Mouse (Mus musculus) spleen, postnatal 10 days (tissue): Measurements from ENCODE around the gene Fcor.

ENCODE experiments used
- DNase-seq, 2 experiments: peaks; one replicate each; pipeline ENCODE4 v3.0.0; 2021 to 2022; ENCODE audit warnings: low spot score in 2 of 2

Fcor gene

GRCm38 (mm10) chr8:3671980-3672491, at the start of gene Fcor:
TSS of gene Fcor (minus strand) at chr8:3672362.
- DNase-seq: peak; percentile 79 to 91

- DNase-seq: no peak
Observed at GRCm38 (mm10) chr8:3721041-3721440, 48.9 kb upstream of the Fcor start.

GRCm38 (mm10) chr8:3720551-3720950, 48.4 kb upstream of the Fcor start, which contains the start of gene Clec4g:
TSS of gene Clec4g (minus strand) at chr8:3720651.
- no peak for DNase-seq

- peak; percentile 71 to 87 for DNase-seq
Observed at GRCm38 (mm10) chr8:3718559-3718958, 46.4 kb upstream of the Fcor start.

GRCm38 (mm10) chr8:3717321-3717954, 45.3 kb upstream of the Fcor start:
- no peak for DNase-seq

- no peak for DNase-seq
Observed at GRCm38 (mm10) chr8:3711646-3712045, 39.5 kb upstream of the Fcor start.

GRCm38 (mm10) chr8:3710312-3710711, 38.1 kb upstream of the Fcor start:
- DNase-seq: no peak

- no peak for DNase-seq
Observed at GRCm38 (mm10) chr8:3707611-3708010, 35.4 kb upstream of the Fcor start.

- peak in 1 of 2 experiments; percentile 31 for DNase-seq
Observed at GRCm38 (mm10) chr8:3705711-3706110, 33.5 kb upstream of the Fcor start.

GRCm38 (mm10) chr8:3701491-3701890, 29.3 kb upstream of the Fcor start:
- peak in 1 of 2 experiments; percentile 43 for DNase-seq

GRCm38 (mm10) chr8:3694121-3694520, 22.0 kb upstream of the Fcor start, which contains the start of gene Fcer2a:
TSS of gene Fcer2a (minus strand) at chr8:3694175.
- DNase-seq: no peak

GRCm38 (mm10) chr8:3690774-3691173, 18.6 kb upstream of the Fcor start:
- no peak for DNase-seq

- DNase-seq: no peak
Observed at GRCm38 (mm10) chr8:3687537-3687936, 15.4 kb upstream of the Fcor start.

- no peak for DNase-seq
Observed at GRCm38 (mm10) chr8:3685422-3685821, 13.3 kb upstream of the Fcor start.

GRCm38 (mm10) chr8:3684530-3684929, 12.4 kb upstream of the Fcor start:
- no peak for DNase-seq

GRCm38 (mm10) chr8:3683408-3684176, 11.4 kb upstream of the Fcor start:
- DNase-seq: no peak

GRCm38 (mm10) chr8:3682435-3682834, 10.3 kb upstream of the Fcor start:
- no peak for DNase-seq

- DNase-seq: no peak
Observed at GRCm38 (mm10) chr8:3679656-3680055, 7.5 kb upstream of the Fcor start.

GRCm38 (mm10) chr8:3679236-3679635, 7.1 kb upstream of the Fcor start:
- DNase-seq: no peak

- DNase-seq: no peak
Observed at GRCm38 (mm10) chr8:3678831-3679230, 6.7 kb upstream of the Fcor start.

- DNase-seq: no peak
Observed at GRCm38 (mm10) chr8:3676993-3677579, 4.9 kb upstream of the Fcor start.
